Mouse (Mus musculus) liver, adult 2 months (tissue): ENCODE data around the gene Aldh3b3.

ENCODE experiments used
- CTCF ChIP-seq: fragments of 200-500 bp; IDR thresholded peaks from 2 replicates; pipeline ENCODE4 v1.5.1; 2011; ENCODE audit warnings: low read depth, low read length, control low read depth
- POLR2A ChIP-seq: fragments of 200-500 bp; IDR thresholded peaks from 2 replicates; pipeline ENCODE4 v1.6.1; 2011; ENCODE audit warnings: low read length, control low read depth; ENCODE audit not compliant: insufficient read depth; ENCODE audit errors: extremely low read depth

DNA sequence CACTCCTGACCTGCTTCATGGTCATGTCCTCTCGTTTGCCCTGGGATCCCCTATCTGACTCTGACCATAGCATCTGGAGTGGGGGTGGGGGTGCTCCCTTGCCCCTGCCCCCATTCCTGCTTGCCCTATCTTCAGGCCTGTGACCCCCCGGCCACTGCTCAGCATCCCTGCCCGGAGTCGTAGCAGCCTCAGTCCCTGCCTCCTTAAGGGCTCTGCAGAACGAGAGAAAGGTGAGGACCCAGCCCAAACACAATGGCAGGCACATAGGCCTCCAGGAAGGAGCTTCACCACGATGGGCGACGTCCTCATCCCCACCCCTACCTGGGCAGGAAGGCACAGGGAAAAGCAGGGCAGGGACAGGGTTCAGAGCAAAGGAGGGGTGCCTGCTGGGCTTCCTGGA is 39.9 kb downstream of the Aldh3b3 start:
- no peak for TF ChIP-seq CTCF
- no peak for TF ChIP-seq POLR2A
